Mouse (Mus musculus): ENCODE measurements at regions not wholly inside any gene's neighbourhood (a gene's known extent, or its start where the extent isn't known, plus 50 kb on each side); places are given as distances from the start of the nearest gene placed in this dataset.

GRCm38 (mm10) chr12:10231144-10231543, 138.6 kb upstream of the Nt5c1b start:
- no peak for DNase-seq (ENCODE audit: low spot score in 2 of 2)

- peak; percentile 21 to 28 for DNase-seq (ENCODE audit: low spot score in 2 of 2)
Measured at GRCm38 (mm10) chr12:10231683-10232082, 138.1 kb upstream of the Nt5c1b start.

- no peak for DNase-seq (ENCODE audit: low spot score in 2 of 2)
Measured at GRCm38 (mm10) chr12:10248110-10248509, 121.7 kb upstream of the Nt5c1b start.

- DNase-seq (ENCODE audit: low spot score in 2 of 2) = no peak
Measured at GRCm38 (mm10) chr12:10256385-10256784, 113.4 kb upstream of the Nt5c1b start.

- DNase-seq (ENCODE audit: low spot score in 2 of 2) = no peak
Measured at GRCm38 (mm10) chr12:10266201-10266600, 103.6 kb upstream of the Nt5c1b start.

- no peak for DNase-seq (ENCODE audit: low spot score in 2 of 2)
Measured at GRCm38 (mm10) chr12:10272038-10272437, 97.7 kb upstream of the Nt5c1b start.

- DNase-seq (ENCODE audit: low spot score in 2 of 2) = no peak
Measured at GRCm38 (mm10) chr12:10275226-10275625, 94.5 kb upstream of the Nt5c1b start.

- no peak for DNase-seq (ENCODE audit: low spot score in 2 of 2)
Measured at GRCm38 (mm10) chr12:10292646-10293045, 77.1 kb upstream of the Nt5c1b start.

GRCm38 (mm10) chr12:10305970-10306369, 63.8 kb upstream of the Nt5c1b start:
- DNase-seq (ENCODE audit: low spot score in 2 of 2) = no peak

Data from urinary bladder, postnatal 36 days (tissue).